Mouse (Mus musculus): ENCODE data around the gene Kctd2.
A peak's percentile ranks its signal among the peaks of the same experiment; 100 is the strongest.
"Not testable (repeated sequence)": the region's sequence is repeated elsewhere in the genome, so short reads cannot be mapped to it uniquely, and the experiment has no call there.

Kctd2 gene

GRCm38 (mm10) chr11:115439326-115439725 is 19.4 kb downstream of the Kctd2 start:
- no peak for DNase-seq (ENCODE audit: low read depth, low spot score)

DNA sequence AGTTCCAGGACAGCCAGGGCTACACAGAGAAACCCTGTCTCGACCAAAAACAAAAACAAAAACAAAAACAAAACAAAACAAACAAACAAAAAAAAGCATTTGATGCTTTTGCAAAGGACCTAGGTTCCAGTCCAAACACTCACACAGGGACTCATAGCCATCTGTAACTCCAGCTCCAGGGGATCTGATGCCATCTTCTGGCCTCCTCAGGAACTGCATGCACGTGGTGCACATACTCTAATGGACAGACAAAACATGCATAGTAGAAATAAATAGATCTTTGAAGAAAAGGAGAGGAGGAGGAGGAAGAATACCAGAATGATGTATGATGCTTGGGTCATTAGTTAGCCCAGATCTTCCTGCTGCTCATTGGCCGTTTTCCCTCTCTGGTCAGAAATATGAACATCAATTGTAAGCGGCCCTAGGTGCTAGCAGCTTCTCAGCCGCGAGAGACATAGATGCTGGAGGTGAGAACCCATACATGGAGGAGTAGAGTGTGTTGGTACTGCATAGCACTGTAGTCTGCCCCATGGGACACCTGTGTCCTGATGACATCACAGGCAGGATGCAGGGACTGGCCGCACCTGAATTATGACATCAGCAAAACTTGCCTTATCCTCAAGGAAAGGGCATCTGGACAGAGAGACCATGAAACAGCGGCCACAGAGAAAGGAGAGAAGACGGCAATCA is 20.1 kb downstream of the Kctd2 start, which contains the start of gene Trim80:
Gene Trim80 (plus strand): TSS at position 640 of the 690 bp plus-strand sequence.
- DNase-seq (ENCODE audit: low read depth, low spot score) = no peak

DNA sequence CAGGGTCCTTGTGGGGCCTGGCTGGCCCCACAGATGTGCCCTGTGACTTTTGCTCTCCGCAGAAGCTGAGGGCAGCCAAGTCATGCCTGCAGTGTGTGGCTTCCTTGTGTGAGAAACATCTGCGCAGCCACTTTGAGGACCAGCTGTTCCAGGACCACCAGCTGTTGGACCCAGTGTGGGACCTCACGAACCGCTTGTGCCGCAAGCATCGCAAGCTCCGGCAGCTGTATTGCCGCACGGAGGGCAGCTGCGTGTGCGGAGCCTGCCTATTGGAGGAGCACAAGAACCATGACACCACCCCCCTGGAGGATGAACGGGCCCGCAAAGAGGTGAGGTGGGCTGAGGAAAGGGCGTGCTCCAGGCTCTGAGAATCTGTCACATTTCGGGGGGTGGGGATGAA is 21.5 kb downstream of the Kctd2 start:
- DNase-seq (ENCODE audit: low read depth, low spot score) = no peak

DNA sequence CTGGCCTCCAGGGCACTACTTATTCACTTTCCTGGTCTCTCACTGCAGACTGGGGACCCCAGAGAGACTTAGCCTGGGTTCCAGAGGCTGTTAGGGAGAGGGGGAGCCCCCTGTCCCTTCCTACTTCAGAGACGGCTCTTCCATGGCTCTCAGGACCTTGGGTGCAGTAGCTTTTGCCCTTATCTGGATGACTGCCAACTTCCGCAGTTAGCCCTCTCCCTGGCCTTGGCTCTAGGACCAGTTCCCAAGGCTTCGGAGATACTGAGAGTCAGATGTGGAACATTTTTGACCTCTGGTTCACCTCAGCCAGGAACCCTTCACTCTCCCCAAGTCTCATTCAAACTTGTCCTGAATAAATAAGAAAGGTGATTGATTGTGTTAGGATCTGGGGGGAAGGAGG is 27.0 kb downstream of the Kctd2 start:
- no peak for DNase-seq (ENCODE audit: low read depth, low spot score)

- DNase-seq (ENCODE audit: low read depth, low spot score) = no peak
Measured at GRCm38 (mm10) chr11:115447321-115447885, 27.5 kb downstream of the Kctd2 start.

DNA sequence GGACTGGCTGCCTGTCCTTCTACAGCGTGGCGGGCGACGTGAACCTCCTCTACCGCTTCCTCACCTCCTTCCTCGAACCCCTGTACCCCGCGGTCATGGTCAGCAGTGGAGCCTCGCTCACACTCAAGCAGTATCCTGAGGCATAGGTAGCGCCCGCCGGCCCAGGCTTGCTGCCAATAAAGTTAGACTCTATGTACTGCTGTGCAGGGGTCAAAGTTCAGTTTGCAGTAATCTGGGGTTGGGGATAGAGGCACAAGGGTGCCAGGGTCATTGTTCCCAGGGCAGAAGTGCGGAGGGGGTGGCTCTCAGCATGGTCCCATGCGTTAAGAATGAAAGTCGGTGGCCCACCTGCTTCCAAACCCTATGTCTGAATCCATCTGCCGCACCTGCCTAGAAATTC is 28.1 kb downstream of the Kctd2 start:
- no peak for DNase-seq (ENCODE audit: low read depth, low spot score)

DNA sequence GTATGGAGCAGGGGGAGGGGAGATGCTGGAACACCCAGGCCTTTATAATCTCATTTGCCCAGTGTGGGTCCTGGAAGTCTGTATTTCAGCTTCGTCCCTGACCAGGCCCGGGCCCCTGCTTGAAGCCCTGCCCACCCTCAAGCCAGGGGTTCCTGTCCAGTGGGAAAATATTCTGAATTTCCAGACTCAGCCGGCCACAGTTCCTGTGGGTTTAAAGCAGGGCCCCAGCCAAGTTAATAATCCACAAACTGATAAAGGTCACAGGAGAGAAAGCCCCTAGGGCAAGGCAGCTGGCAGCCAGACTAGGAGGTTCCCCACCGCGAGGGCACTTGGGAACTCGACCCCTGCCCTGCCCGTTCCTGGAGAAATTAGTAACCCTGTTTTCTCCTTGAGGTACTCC is 29.1 kb downstream of the Kctd2 start:
- no peak for DNase-seq (ENCODE audit: low read depth, low spot score)

- DNase-seq (ENCODE audit: low read depth, low spot score) = no peak
Measured at GRCm38 (mm10) chr11:115450176-115450575, 30.2 kb downstream of the Kctd2 start.

- DNase-seq (ENCODE audit: low read depth, low spot score) = peak; percentile 20
Measured at GRCm38 (mm10) chr11:115451781-115452241, 31.9 kb downstream of the Kctd2 start.

DNA sequence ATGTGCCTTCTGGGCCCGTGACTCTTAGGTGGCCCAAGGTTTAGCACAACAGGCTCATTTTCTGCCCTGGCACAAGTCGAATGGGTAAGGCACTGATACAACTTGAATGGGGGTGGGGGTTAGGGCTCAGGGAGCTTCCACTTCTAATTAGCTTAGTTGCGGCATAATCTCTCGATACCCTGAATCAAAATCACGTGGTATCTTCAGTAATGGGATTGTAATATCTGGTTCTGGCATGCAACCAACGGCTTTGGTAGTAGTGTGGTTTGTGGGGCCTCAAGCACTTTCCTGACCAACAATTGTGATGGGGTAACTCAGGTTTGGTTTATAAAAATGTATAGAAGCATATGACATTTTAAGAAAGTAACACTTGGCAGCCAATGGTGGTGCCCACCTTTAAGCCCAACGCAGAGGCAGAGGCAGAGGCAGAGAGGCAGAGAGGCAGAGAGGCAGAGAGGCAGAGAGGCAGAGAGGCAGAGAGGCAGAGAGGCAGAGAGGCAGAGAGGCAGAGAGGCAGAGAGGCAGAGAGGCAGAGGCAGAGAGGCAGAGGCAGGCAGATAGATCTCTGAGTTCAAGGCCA is 32.4 kb downstream of the Kctd2 start:
- DNase-seq (ENCODE audit: low read depth, low spot score) = no peak

- no peak for DNase-seq (ENCODE audit: low read depth, low spot score)
Measured at GRCm38 (mm10) chr11:115453306-115453705, 33.4 kb downstream of the Kctd2 start.

- DNase-seq (ENCODE audit: low read depth, low spot score) = not testable (repeated sequence)
Measured at GRCm38 (mm10) chr11:115454822-115455221, 34.9 kb downstream of the Kctd2 start.

DNA sequence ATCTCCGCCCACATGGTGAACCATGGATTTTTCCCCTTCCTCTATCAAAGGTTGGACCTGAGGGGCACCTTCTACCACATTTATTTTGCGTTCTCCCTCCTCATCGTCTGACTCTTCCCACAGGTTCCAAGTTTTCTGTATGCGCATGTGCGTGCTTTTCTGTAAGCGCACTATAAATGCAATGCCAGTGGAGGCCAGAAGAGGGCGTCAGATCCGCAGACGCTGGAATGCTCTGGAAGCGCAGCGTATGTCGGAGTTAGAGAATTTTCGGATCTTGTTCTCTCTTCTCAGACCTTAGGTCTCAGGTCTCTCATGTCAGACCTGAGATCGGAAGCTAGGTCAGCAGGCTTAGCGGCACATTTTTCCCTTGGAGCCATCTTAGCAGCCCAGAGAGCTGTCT is 35.7 kb downstream of the Kctd2 start:
- DNase-seq (ENCODE audit: low read depth, low spot score) = no peak

DNA sequence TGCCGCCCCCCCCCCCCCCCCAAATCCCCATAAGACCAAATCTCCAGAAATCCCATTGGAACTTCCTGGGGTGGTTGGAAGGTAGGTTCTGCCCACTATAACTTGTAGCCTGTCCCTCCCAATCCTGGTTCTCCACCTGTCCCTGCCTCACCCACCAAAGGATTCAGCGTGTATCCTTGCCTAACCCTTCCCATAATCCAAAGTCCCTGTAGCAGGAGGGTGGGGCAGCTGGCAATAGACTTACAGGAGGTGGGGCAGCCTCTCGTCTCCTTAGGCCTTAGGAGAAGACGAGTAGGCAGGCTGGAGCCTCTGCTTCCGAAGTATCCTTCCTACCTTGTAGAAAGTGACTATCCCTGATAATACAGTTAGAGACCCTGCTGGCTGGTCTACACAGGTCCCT is 36.3 kb downstream of the Kctd2 start:
- no peak for DNase-seq (ENCODE audit: low read depth, low spot score)

GRCm38 (mm10) chr11:115457405-115457804 is 37.5 kb downstream of the Kctd2 start:
- no peak for DNase-seq (ENCODE audit: low read depth, low spot score)

DNA sequence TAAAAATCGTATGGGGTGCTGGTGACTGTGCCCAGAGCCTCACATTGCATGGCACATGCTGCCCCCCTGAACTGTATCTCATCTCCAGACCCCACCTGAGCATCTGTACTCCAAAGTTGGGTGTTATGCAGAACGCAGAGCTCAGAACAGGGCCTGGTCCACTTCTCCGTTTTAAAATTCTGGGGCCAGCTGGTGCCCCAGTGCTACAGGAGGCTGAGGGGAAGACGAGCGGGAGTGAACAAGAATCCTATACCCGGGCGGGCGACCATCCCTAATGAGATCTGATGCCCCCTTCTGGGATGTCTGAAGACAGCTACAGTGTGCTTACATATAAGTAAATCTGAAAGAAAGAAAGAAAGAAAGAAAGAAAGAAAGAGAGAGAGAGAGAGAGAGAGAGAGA is 41.0 kb downstream of the Kctd2 start:
- DNase-seq (ENCODE audit: low read depth, low spot score) = no peak

DNA sequence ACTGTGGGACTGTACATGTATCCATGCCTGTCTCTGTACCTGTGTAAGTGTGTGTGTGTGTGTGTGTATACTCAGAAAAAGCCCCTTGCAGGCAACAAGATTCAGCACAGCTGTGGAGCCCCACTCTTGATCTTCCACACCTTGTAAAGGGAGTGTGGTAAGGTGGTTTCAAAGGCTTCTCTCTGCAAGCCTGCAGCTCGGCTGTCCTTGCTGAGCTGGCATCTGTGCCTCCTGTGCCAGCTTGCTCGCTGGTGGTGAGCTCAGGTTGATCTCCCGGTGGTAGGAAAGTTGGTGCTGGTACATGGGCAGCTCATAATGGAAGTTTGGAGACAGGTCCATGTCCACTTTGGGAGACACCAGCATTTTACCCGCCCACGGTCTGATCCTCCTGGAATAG is 41.9 kb downstream of the Kctd2 start:
- no peak for DNase-seq (ENCODE audit: low read depth, low spot score)

DNA sequence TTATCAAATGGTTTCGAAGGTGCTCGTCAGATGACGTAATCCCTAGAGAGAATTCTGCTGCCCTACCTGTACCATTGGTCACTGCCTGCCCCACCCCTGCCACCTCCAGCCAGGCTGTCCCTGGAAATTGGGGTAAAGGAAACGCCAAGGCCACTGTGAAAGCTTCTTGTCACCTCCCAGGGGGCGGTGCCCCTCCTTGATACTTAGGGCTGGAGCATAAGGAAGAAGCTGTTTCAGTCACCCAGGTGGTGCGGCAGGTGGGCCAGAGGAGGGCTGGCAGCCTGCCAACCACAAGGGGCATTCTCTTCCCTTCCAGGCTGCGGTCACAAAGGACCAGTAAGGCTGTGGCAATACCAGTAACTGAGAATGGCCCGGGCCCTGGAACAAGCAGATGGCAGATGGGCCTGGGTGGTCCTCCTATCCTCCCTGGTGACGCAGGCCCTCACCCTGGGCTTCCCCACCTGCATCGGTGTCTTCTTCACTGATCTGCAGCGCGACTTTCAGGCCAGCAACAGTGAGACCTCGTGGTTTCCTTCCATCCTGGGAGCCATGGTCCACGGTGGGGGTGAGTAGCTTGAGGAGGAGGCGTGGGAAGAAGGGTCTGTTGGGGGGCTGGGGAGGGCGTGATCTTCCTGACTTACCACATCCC is 42.4 kb downstream of the Kctd2 start, which contains the start of gene Slc16a5:
Gene Slc16a5 (plus strand): TSS at position 232 of the 649 bp plus-strand sequence.
- DNase-seq (ENCODE audit: low read depth, low spot score) = peak; percentile 53

- DNase-seq (ENCODE audit: low read depth, low spot score) = no peak
Measured at GRCm38 (mm10) chr11:115463397-115463796, 43.5 kb downstream of the Kctd2 start.

DNA sequence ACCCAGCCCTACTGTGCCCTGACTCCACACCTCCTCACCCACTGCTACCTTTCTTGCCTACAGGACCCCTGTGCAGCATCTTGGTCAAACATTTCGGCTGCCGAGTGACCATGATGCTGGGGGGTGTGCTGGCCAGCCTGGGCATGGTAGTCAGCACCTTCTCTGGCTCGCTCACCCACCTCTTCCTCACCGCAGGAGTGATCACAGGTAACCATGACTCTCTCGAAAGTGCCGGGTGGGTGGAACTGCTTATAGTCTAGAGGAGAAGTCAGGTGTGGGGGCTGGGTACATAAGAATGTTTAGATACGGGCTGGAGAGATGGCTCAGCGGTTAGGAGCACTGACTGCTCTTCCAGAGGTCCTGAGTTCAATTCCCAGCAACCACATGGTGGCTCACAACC is 44.9 kb downstream of the Kctd2 start:
- DNase-seq (ENCODE audit: low read depth, low spot score) = no peak

- no peak for DNase-seq (ENCODE audit: low read depth, low spot score)
Measured at GRCm38 (mm10) chr11:115467217-115467618, 47.3 kb downstream of the Kctd2 start.

DNA sequence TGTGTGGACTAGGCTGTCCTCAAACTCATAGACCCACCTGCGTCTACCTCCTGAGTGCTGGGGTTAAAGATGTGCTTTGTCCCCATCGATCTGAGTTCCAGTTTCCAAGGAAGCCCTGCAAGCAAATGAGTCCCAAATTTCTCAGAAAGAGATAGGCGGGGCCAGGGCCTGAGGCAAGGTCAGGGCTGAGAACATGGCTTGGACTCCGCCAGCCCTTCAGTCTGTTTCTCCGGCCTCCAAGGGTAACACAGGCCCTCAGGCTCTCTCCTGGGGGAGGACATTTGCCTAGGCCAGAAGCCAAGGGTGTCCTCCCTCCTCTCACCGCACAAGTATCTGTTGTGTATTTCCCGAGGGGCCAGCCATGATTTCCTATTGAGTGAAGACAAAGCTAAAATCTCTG is 52.3 kb downstream of the Kctd2 start:
- no peak for DNase-seq (ENCODE audit: low read depth, low spot score)
